Mouse (Mus musculus) cortical plate, adult 2 months (tissue): Measurements from ENCODE around the gene Mettl7a3.

ENCODE experiments used
- CTCF ChIP-seq: fragments of 200-500 bp; IDR thresholded peaks from 2 replicates; pipeline ENCODE4 v1.5.1; 2011; ENCODE audit warnings: mild to moderate bottlenecking, control low read depth, low read length; ENCODE audit not compliant: insufficient read depth; ENCODE audit errors: extremely low read depth
- POLR2A ChIP-seq: fragments of 200-500 bp; IDR thresholded peaks from 2 replicates; pipeline ENCODE4 v1.6.1; 2011; ENCODE audit warnings: mild to moderate bottlenecking, low read length, control low read depth; ENCODE audit not compliant: insufficient read depth; ENCODE audit errors: extremely low read depth

DNA sequence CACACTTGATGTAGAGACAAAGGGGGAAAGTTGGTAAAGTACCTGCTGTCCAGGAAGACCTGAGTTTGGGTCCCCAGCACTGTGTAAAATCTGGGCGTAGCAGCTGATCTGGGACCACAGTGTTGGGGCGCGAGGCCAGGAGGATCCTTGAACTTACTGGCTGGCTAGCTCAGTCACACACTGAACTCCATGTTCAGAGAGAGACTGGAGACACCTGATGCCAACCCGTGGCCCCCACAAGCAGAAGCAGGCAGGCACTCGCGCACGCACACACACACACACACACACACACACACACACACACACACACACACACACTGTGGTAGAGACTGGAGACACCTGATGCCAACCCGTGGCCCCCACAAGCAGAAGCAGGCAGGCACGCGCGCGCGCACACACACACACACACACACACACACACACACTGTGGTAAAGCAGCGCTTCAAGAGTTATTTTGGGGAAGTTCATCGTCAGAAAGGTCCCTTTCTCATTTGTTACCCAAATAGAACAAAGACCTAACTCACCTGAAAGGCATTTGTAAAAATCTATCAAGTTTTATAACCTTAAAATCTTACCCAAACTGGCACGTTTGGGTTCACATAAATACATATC is 53.6 kb downstream of the Mettl7a3 start:
- TF ChIP-seq CTCF: no peak
- TF ChIP-seq POLR2A: no peak
